Mouse (Mus musculus): Measurements from ENCODE around the gene Perm1. TPM values are rescaled to one million over a fixed set of nuclear protein-coding genes. Genes with fewer than 3 reads are reported as not detected.

Gene Perm1
- polyA plus RNA-seq, 1 experiment from 2014 or later = 0.39 TPM

- no peak for ATAC-seq
- Histone ChIP-seq H3K4me1 (replicated peaks; ENCODE audit: control insufficient read depth, insufficient read depth, low read length) (0 out of 2 replicates have a peak, but pooled peaks cover 2% of the 10 kb centered on the region), H3K4me3 (ENCODE audit: low read depth, low read length) (peak overlapping the region; percentile 49), H3K9ac (ENCODE audit: low read depth, low read length) (peak overlapping the region; percentile 47), H3K4me2 (replicated peaks; ENCODE audit: low read depth) (peak overlapping the region; percentile 77), H3K27me3 (replicated peaks; ENCODE audit: control insufficient read depth, insufficient read depth, low read length) (peaks cover 25% of the 10 kb centered on the region), H3K27ac (ENCODE audit: low read depth, low read length) (0 out of 2 replicates have a peak overlapping the region, but pooled peaks have one; percentile 35), H3K9me3 (ENCODE audit: control insufficient read depth) (no peaks in the 10 kb centered on the region), H3K36me3 (ENCODE audit: control insufficient read depth, insufficient read depth) (no peaks in the 10 kb centered on the region)
- TF ChIP-seq CTCF (IDR thresholded peaks at IDR 0.05; ENCODE audit: low read depth) = no peak
- WGBS = 1% methylated on average over 49 of the region's 49 CpGs
Observed at GRCm38 (mm10) chr4:156203413-156204131, 12.1 kb upstream of the Perm1 start.

GRCm38 (mm10) chr4:156208872-156209271 is 6.8 kb upstream of the Perm1 start:
- H3K4me1 ChIP-seq (replicated peaks; ENCODE audit: control insufficient read depth, insufficient read depth, low read length) = no peaks in the 10 kb centered on the region
- no peak for TF ChIP-seq CTCF (IDR thresholded peaks at IDR 0.05; ENCODE audit: low read depth)
- H3K27me3 ChIP-seq (replicated peaks; ENCODE audit: control insufficient read depth, insufficient read depth, low read length) = peaks cover 7% of the 10 kb centered on the region
- H3K9ac ChIP-seq (ENCODE audit: low read depth, low read length) = no peak overlapping the region
- no peak overlapping the region for H3K4me3 ChIP-seq (ENCODE audit: low read depth, low read length)
- H3K4me2 ChIP-seq (replicated peaks; ENCODE audit: low read depth) = no peak overlapping the region
- 85% methylated on average over 4 of the region's 4 CpGs for WGBS
- no peak for ATAC-seq
- H3K36me3 ChIP-seq (ENCODE audit: control insufficient read depth, insufficient read depth) = no peaks in the 10 kb centered on the region
- H3K9me3 ChIP-seq (ENCODE audit: control insufficient read depth) = no peaks in the 10 kb centered on the region
- H3K27ac ChIP-seq (ENCODE audit: low read depth, low read length) = no peak overlapping the region

DNA sequence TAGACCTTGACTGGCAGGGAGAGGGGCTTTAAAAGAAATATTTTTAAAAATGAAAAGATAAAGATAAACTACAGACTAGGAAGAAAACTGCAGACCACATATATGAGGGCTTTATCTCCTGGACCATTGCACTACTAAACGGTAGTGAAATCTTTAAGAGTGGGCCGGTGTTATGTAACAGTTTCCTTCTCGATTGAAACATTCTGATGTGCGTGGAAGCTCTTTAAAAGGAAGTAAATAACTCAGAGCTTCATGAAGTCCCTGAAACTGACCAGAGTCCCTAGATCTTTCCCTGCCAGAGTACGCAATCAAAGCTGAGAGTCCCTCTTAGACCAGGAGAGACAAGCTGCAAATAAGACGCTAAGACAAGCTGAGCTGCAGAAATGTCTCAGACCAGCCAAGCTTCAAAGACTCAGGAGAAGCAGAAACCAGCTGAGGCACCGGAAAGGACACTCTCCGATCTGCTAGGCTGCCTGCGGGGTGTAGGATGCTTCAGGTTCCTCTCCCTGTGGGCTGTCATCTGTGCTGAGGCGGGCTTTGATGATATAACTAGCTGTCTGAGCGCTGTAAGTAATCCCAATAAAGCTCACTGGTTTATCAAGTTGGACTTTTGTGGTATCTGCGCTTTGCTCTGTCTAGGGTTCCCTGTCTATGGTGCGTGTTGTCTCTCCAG is 5.6 kb upstream of the Perm1 start:
- no peak overlapping the region for H3K27ac ChIP-seq (ENCODE audit: low read depth, low read length)
- H3K27me3 ChIP-seq (replicated peaks; ENCODE audit: control insufficient read depth, insufficient read depth, low read length) = peaks cover 4% of the 10 kb centered on the region; the same call in 1 of the 2 replicates
- no peaks in the 10 kb centered on the region for H3K4me1 ChIP-seq (replicated peaks; ENCODE audit: control insufficient read depth, insufficient read depth, low read length)
- H3K4me2 ChIP-seq (replicated peaks; ENCODE audit: low read depth) = no peak overlapping the region
- no peaks in the 10 kb centered on the region for H3K36me3 ChIP-seq (ENCODE audit: control insufficient read depth, insufficient read depth)
- no peak for ATAC-seq
- 68% methylated on average over 13 of the region's 13 CpGs for WGBS
- no peak overlapping the region for H3K4me3 ChIP-seq (ENCODE audit: low read depth, low read length)
- no peak for TF ChIP-seq CTCF (IDR thresholded peaks at IDR 0.05; ENCODE audit: low read depth)
- H3K9me3 ChIP-seq (ENCODE audit: control insufficient read depth) = no peaks in the 10 kb centered on the region
- no peak overlapping the region for H3K9ac ChIP-seq (ENCODE audit: low read depth, low read length)

DNA sequence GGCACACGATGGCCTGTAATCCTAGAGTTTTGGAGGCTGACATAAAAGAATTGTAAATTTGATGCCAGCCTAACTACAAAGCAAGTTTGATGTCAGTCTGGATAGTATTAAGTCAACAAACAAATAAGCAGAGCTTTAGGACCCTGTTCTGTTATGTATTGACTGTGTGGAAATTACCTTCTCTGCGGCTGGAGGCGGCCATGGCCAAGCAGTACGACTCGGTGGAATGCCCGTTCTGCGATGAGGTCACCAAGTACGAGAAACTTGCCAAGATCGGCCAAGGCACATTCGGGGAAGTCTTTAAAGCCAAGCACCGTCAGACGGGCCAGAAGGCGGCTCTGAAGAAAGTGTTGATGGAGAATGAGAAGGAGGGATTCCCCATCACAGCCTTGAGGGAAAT is 2.5 kb upstream of the Perm1 start:
- Histone ChIP-seq H3K36me3 (ENCODE audit: control insufficient read depth, insufficient read depth) (no peaks in the 10 kb centered on the region), H3K9ac (ENCODE audit: low read depth, low read length) (no peak overlapping the region), H3K4me2 (replicated peaks; ENCODE audit: low read depth) (no peak overlapping the region), H3K4me3 (ENCODE audit: low read depth, low read length) (no peak overlapping the region), H3K27ac (ENCODE audit: low read depth, low read length) (no peak overlapping the region), H3K27me3 (replicated peaks; ENCODE audit: control insufficient read depth, insufficient read depth, low read length) (no peaks in the 10 kb centered on the region), H3K4me1 (replicated peaks; ENCODE audit: control insufficient read depth, insufficient read depth, low read length) (no peaks in the 10 kb centered on the region), H3K9me3 (ENCODE audit: control insufficient read depth) (no peaks in the 10 kb centered on the region)
- WGBS = 91% methylated on average over 13 of the region's 13 CpGs
- no peak for TF ChIP-seq CTCF (IDR thresholded peaks at IDR 0.05; ENCODE audit: low read depth)
- no peak for ATAC-seq

DNA sequence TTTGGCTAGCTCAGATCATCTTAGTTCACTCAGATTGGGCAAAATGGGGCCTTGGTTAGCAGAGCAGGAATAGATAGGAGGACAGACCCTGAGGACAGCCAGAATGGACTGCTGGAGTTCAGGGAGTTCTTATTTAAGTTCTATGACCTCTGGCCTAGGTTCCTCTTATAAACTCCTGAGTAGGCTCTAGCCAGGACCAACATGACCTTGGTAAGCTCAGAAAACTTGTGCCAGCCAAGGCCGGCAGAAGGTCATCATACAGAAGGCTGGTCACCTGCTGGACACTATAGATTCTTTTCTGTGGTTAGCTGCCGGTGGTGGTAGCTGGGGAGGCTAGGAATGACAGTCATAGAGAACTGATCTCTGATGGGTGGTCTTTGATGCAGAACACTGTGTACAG is 528 bp downstream of the Perm1 start:
- H3K9ac ChIP-seq (ENCODE audit: low read depth, low read length) = no peak overlapping the region
- no peak overlapping the region for H3K4me2 ChIP-seq (replicated peaks; ENCODE audit: low read depth)
- H3K36me3 ChIP-seq (ENCODE audit: control insufficient read depth, insufficient read depth) = no peaks in the 10 kb centered on the region; the same call in 1 of the 2 replicates
- no peak overlapping the region for H3K4me3 ChIP-seq (ENCODE audit: low read depth, low read length)
- no peak for ATAC-seq
- H3K27me3 ChIP-seq (replicated peaks; ENCODE audit: control insufficient read depth, insufficient read depth, low read length) = no peaks in the 10 kb centered on the region
- 92% methylated on average over 2 of the region's 2 CpGs for WGBS
- no peaks in the 10 kb centered on the region for H3K9me3 ChIP-seq (ENCODE audit: control insufficient read depth)
- H3K27ac ChIP-seq (ENCODE audit: low read depth, low read length) = no peak overlapping the region
- H3K4me1 ChIP-seq (replicated peaks; ENCODE audit: control insufficient read depth, insufficient read depth, low read length) = no peaks in the 10 kb centered on the region
- no peak for TF ChIP-seq CTCF (IDR thresholded peaks at IDR 0.05; ENCODE audit: low read depth)

DNA sequence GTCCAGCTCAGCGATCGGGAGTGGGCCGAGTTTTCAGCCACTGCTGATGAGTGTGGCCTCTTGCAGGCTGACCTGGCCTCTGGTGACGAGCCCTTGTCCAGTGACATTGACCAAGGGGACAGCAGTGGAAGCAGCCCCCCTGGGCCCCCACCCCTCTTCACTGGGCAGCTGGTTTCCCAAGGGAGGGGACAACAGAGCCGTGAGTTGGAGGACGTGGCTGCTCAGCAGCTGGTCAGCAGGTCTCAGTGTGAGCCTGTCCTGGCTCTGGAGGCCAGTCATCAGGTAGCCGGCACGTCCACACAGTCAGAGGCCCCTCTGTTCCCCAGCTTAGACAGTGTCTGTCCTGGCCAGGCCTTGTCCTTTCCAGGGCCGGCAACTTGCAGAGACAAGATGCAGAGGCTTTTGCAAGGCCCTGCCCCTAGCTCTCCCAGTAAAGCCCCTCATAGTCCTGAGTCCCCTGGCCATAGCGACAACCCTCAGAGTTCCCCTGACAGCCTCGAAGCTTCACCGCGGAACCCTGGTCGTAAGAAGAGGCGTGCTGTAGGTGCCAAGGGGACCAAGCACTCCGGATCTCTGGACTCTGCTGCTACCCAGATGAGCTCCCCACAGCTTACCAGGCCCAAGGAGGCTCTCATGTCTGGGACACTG is 1.5 kb downstream of the Perm1 start:
- no peaks in the 10 kb centered on the region for H3K27me3 ChIP-seq (replicated peaks; ENCODE audit: control insufficient read depth, insufficient read depth, low read length)
- TF ChIP-seq CTCF (IDR thresholded peaks at IDR 0.05; ENCODE audit: low read depth) = no peak
- 74% methylated on average over 16 of the region's 16 CpGs for WGBS
- no peak overlapping the region for H3K9ac ChIP-seq (ENCODE audit: low read depth, low read length)
- H3K4me1 ChIP-seq (replicated peaks; ENCODE audit: control insufficient read depth, insufficient read depth, low read length) = no peaks in the 10 kb centered on the region
- no peak overlapping the region for H3K27ac ChIP-seq (ENCODE audit: low read depth, low read length)
- no peaks in the 10 kb centered on the region for H3K9me3 ChIP-seq (ENCODE audit: control insufficient read depth)
- peaks cover 8% of the 10 kb centered on the region; the same call in 1 of the 2 replicates for H3K36me3 ChIP-seq (ENCODE audit: control insufficient read depth, insufficient read depth)
- no peak overlapping the region for H3K4me3 ChIP-seq (ENCODE audit: low read depth, low read length)
- no peak for ATAC-seq
- H3K4me2 ChIP-seq (replicated peaks; ENCODE audit: low read depth) = no peak overlapping the region

All from intestine, postnatal 0 days (tissue).